Mouse (Mus musculus) liver, embryonic 13.5 days (tissue): ENCODE measurements at regions not wholly inside any gene's neighbourhood (a gene's known extent, or its start where the extent isn't known, plus 50 kb on each side); places are given as distances from the start of the nearest gene placed in this dataset.

Source experiments
- ATAC-seq: fragments of 200-750 bp; cut with Nextera tagmentation; 2 replicates; pipeline ENCODE4 v1.8.0; 2017; ENCODE audit warnings: low read depth, mild to moderate bottlenecking, moderate number of reproducible peaks, moderate library complexity
- DNase-seq: peaks from one replicate; pipeline ENCODE4 v3.0.0; 2022
- H3K27ac ChIP-seq: fragments of 300-500 bp; sonication (generic); 2 replicates; pipeline ENCODE4 v1.5.1; 2015; ENCODE audit warnings: moderate library complexity, mild to moderate bottlenecking, inconsistent platforms
- H3K27me3 ChIP-seq: fragments of 300-500 bp; sonication (generic); 2 replicates; pipeline ENCODE4 v1.6.1; 2015; ENCODE audit warnings: mild to moderate bottlenecking, inconsistent platforms
- H3K36me3 ChIP-seq: fragments of 300-500 bp; sonication (generic); 2 replicates; pipeline ENCODE4 v1.6.1; 2015; ENCODE audit warnings: mild to moderate bottlenecking, inconsistent platforms
- H3K4me1 ChIP-seq: fragments of 300-500 bp; sonication (generic); replicated peaks from 2 replicates; pipeline ENCODE4 v1.6.1; 2015; ENCODE audit warnings: inconsistent platforms
- H3K4me2 ChIP-seq: fragments of 300-500 bp; sonication (generic); 2 replicates; pipeline ENCODE4 v1.6.1; 2015; ENCODE audit warnings: inconsistent platforms, mild to moderate bottlenecking, moderate library complexity
- H3K4me3 ChIP-seq: fragments of 300-500 bp; sonication (generic); replicated peaks from 2 replicates; pipeline ENCODE4 v1.5.1; 2015; ENCODE audit warnings: mild to moderate bottlenecking, inconsistent platforms
- H3K9ac ChIP-seq: fragments of 300-500 bp; sonication (generic); 2 replicates; pipeline ENCODE4 v1.6.1; 2015; ENCODE audit warnings: mild to moderate bottlenecking, inconsistent platforms
- H3K9me3 ChIP-seq: fragments of 300-500 bp; sonication (generic); replicated peaks from 2 replicates; pipeline ENCODE4 v1.6.1; 2016; ENCODE audit warnings: inconsistent platforms
- WGBS: fragments of 180-500 bp; shearing (Covaris S2); methylation state at CpG from one replicate; pipeline ENCODE4 v1.1.7; 2015; ENCODE audit not compliant: insufficient replicate concordance; 5-methylcytosine and 5-hydroxymethylcytosine counted together

GRCm38 (mm10) chr11:19373476-19373875 is 354.7 kb upstream of the Meis1 start:
- no peak overlapping the region for H3K9ac ChIP-seq
- ATAC-seq, result no peak
- no peaks in the 10 kb centered on the region for H3K4me1 ChIP-seq
- no peak for DNase-seq
- no peaks in the 10 kb centered on the region for H3K27me3 ChIP-seq
- H3K27ac ChIP-seq, result no peak overlapping the region
- H3K36me3 ChIP-seq, result no peaks in the 10 kb centered on the region
- WGBS, result 48% methylated on average over 5 of the region's 5 CpGs
- no peaks in the 10 kb centered on the region for H3K9me3 ChIP-seq
- no peak overlapping the region for H3K4me3 ChIP-seq
- no peak overlapping the region for H3K4me2 ChIP-seq

DNA sequence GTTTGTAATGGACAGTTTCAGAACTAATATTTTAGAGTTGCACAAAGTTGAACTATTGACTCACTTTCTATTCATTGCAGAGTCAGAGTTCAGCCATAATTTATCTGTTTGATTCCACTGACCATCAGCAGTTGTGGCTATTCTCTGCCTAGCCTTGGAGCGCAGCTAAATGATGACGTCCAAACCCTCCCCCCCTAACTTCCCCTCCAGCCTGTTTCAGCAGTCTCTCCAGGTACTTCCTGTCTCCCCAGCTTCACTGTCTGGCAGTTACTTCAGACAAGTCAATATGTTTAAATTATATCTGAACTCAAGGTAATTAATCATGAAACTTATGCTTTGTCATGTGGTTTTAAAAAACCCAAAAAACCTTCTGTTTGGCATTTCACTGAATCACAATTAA is 362.1 kb upstream of the Meis1 start:
- H3K9ac ChIP-seq, result no peak overlapping the region
- no peaks in the 10 kb centered on the region for H3K27me3 ChIP-seq
- H3K27ac ChIP-seq, result no peak overlapping the region
- H3K4me2 ChIP-seq, result no peak overlapping the region
- WGBS, result 23% methylated on average over 2 of the region's 2 CpGs
- DNase-seq (no peak), ATAC-seq (no peak)
- no peaks in the 10 kb centered on the region for H3K9me3 ChIP-seq
- no peaks in the 10 kb centered on the region for H3K4me1 ChIP-seq
- H3K4me3 ChIP-seq, result no peak overlapping the region
- H3K36me3 ChIP-seq, result no peaks in the 10 kb centered on the region

- no peaks in the 10 kb centered on the region for H3K9me3 ChIP-seq
- no peak overlapping the region for H3K27ac ChIP-seq
- H3K4me1 ChIP-seq, result no peaks in the 10 kb centered on the region
- no peak overlapping the region for H3K4me3 ChIP-seq
- 74% methylated on average over 6 of the region's 6 CpGs for WGBS
- no peak overlapping the region for H3K9ac ChIP-seq
- DNase-seq (no peak), ATAC-seq (no peak)
- H3K4me2 ChIP-seq, result no peak overlapping the region
- H3K27me3 ChIP-seq, result no peaks in the 10 kb centered on the region
- H3K36me3 ChIP-seq, result no peaks in the 10 kb centered on the region
Measured at GRCm38 (mm10) chr11:19389136-19389535, 370.4 kb upstream of the Meis1 start.

- Histone ChIP-seq H3K9ac (no peak overlapping the region), H3K4me3 (no peak overlapping the region), H3K27me3 (no peaks in the 10 kb centered on the region), H3K9me3 (no peaks in the 10 kb centered on the region), H3K4me1 (no peaks in the 10 kb centered on the region), H3K36me3 (no peaks in the 10 kb centered on the region), H3K4me2 (no peak overlapping the region), H3K27ac (no peak overlapping the region)
- no peak for DNase-seq
- no peak for ATAC-seq
- 56% methylated on average over 1 of the region's 1 CpGs for WGBS
Measured at GRCm38 (mm10) chr11:19392190-19392589, 373.4 kb upstream of the Meis1 start.

GRCm38 (mm10) chr11:19394372-19394771 is 375.6 kb upstream of the Meis1 start:
- H3K9me3 ChIP-seq, result no peaks in the 10 kb centered on the region
- H3K27ac ChIP-seq, result no peak overlapping the region
- no peaks in the 10 kb centered on the region for H3K36me3 ChIP-seq
- no peaks in the 10 kb centered on the region for H3K27me3 ChIP-seq
- H3K4me1 ChIP-seq, result no peaks in the 10 kb centered on the region
- no peak overlapping the region for H3K4me3 ChIP-seq
- DNase-seq, result no peak
- ATAC-seq, result no peak
- H3K4me2 ChIP-seq, result no peak overlapping the region
- no peak overlapping the region for H3K9ac ChIP-seq

GRCm38 (mm10) chr11:19400396-19400795 is 381.6 kb upstream of the Meis1 start:
- no peaks in the 10 kb centered on the region for H3K27me3 ChIP-seq
- H3K4me3 ChIP-seq, result no peak overlapping the region
- ATAC-seq, result no peak
- H3K36me3 ChIP-seq, result no peaks in the 10 kb centered on the region
- no peak overlapping the region for H3K27ac ChIP-seq
- no peak overlapping the region for H3K4me2 ChIP-seq
- H3K9me3 ChIP-seq, result no peaks in the 10 kb centered on the region
- H3K9ac ChIP-seq, result no peak overlapping the region
- no peaks in the 10 kb centered on the region for H3K4me1 ChIP-seq
- no peak for DNase-seq
- WGBS, result 56% methylated on average over 7 of the region's 7 CpGs

- 63% methylated on average over 2 of the region's 2 CpGs for WGBS
- ATAC-seq, result no peak
- no peak for DNase-seq
Measured at GRCm38 (mm10) chr11:19420143-19420542, 401.4 kb upstream of the Meis1 start.

GRCm38 (mm10) chr11:19423268-19423667 is 404.5 kb upstream of the Meis1 start:
- ATAC-seq (no peak), DNase-seq (no peak)
- H3K4me1 ChIP-seq, result no peaks in the 10 kb centered on the region
- no peaks in the 10 kb centered on the region for H3K36me3 ChIP-seq
- H3K27me3 ChIP-seq, result no peaks in the 10 kb centered on the region
- H3K4me3 ChIP-seq, result no peak overlapping the region
- no peak overlapping the region for H3K27ac ChIP-seq
- no peak overlapping the region for H3K9ac ChIP-seq
- H3K4me2 ChIP-seq, result no peak overlapping the region
- no peaks in the 10 kb centered on the region for H3K9me3 ChIP-seq

More at GRCm38 (mm10) chr11:19420143-19420542, 401.4 kb upstream of the Meis1 start:
- Histone ChIP-seq H3K4me2 (no peak overlapping the region), H3K9ac (no peak overlapping the region), H3K27me3 (no peaks in the 10 kb centered on the region), H3K4me1 (no peaks in the 10 kb centered on the region), H3K4me3 (no peak overlapping the region), H3K27ac (no peak overlapping the region), H3K36me3 (no peaks in the 10 kb centered on the region), H3K9me3 (no peaks in the 10 kb centered on the region)

- H3K9ac ChIP-seq, result no peak overlapping the region
- WGBS, result 63% methylated on average over 20 of the region's 20 CpGs
Measured at GRCm38 (mm10) chr11:19423841-19424815, 405.3 kb upstream of the Meis1 start.

GRCm38 (mm10) chr11:19427559-19427958 is 408.8 kb upstream of the Meis1 start:
- Histone ChIP-seq H3K4me2 (no peak overlapping the region), H3K36me3 (no peaks in the 10 kb centered on the region), H3K4me3 (no peak overlapping the region), H3K9me3 (no peaks in the 10 kb centered on the region), H3K4me1 (no peaks in the 10 kb centered on the region), H3K27me3 (no peaks in the 10 kb centered on the region), H3K9ac (no peak overlapping the region), H3K27ac (no peak overlapping the region)
- ATAC-seq (no peak), DNase-seq (no peak)
- 72% methylated on average over 1 of the region's 1 CpGs for WGBS

More at GRCm38 (mm10) chr11:19423841-19424815, 405.3 kb upstream of the Meis1 start:
- H3K9me3 ChIP-seq, result no peaks in the 10 kb centered on the region
- no peak overlapping the region for H3K4me3 ChIP-seq
- ATAC-seq (no peak), DNase-seq (no peak)
- H3K27me3 ChIP-seq, result no peaks in the 10 kb centered on the region
- H3K4me2 ChIP-seq, result no peak overlapping the region
- no peak overlapping the region for H3K27ac ChIP-seq
- no peaks in the 10 kb centered on the region for H3K36me3 ChIP-seq
- H3K4me1 ChIP-seq, result no peaks in the 10 kb centered on the region

DNA sequence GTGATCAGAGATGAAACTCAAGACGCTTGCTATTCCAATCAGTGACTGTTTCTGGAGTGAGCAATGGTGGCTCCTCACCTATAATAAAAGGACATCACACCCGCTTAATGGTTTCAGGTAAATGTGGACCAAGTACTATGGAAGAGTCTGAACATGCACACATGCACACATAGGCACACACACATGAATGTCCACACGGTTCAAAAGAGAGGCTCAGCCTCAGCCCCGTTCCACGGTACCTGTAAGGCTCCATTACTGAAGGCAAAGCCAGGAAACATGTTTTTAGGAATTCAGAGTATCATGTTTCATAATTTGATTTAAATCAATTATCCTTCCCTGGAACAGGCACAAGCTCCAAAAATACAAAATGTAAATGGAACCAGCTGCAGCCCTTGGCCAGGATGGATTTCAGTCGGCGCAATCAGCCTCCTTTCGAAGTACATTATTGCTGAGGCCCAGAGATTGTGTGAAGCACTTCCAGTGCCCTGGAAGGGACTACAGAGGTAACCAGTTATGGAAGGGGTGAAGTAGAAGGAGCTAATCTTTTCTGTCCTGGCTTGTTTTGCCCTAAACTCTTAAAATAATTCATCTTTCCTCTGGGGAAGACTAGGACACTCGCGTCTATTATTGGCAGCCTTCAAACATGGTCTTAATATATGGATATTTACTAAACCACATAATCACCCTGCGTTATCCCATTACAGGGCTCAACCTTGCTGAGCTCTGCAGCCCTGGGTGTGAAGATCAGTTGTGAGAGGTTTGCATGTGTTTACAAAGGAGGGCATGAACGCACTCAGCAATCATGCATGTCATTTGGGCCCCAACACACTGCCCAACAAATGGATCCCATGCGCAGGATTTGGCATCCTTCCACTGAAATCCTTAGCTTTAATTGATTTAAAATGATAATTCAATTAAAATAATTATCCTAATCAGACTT is 415.2 kb upstream of the Meis1 start:
- no peak for DNase-seq
- H3K9ac ChIP-seq, result no peak overlapping the region
- no peaks in the 10 kb centered on the region for H3K36me3 ChIP-seq
- 74% methylated on average over 13 of the region's 13 CpGs for WGBS
- no peak overlapping the region for H3K27ac ChIP-seq
- H3K27me3 ChIP-seq, result no peaks in the 10 kb centered on the region
- no peak overlapping the region for H3K4me2 ChIP-seq
- ATAC-seq, result no peak
- no peak overlapping the region for H3K4me3 ChIP-seq
- H3K4me1 ChIP-seq, result no peaks in the 10 kb centered on the region
- no peaks in the 10 kb centered on the region for H3K9me3 ChIP-seq
